Mouse (Mus musculus): Measurements from ENCODE around the gene Sgce. TPM values are rescaled to one million over a fixed set of nuclear protein-coding genes. Genes with fewer than 3 reads are reported as not detected.

Gene Sgce
- total and polyA plus RNA-seq, 2 experiments = 1.6 to 6.1 TPM

- H3K79me2 ChIP-seq (ENCODE audit: control insufficient read depth, insufficient read depth, low read length) = no peaks in the 10 kb centered on the region
- no peak overlapping the region for H3K4me3 ChIP-seq (ENCODE audit: insufficient read depth, low read depth, low read length)
- no peak overlapping the region for H3K9ac ChIP-seq (ENCODE audit: low read depth, low read length)
- no peaks in the 10 kb centered on the region for H3K27me3 ChIP-seq (ENCODE audit: control insufficient read depth, insufficient read depth, low read length)
- no peaks in the 10 kb centered on the region for H3K4me1 ChIP-seq (ENCODE audit: control insufficient read depth, insufficient read depth, low read length)
- no peaks in the 10 kb centered on the region for H3K36me3 ChIP-seq (ENCODE audit: control insufficient read depth, insufficient read depth, low read length)
- TF ChIP-seq CTCF (IDR thresholded peaks at IDR 0.05; ENCODE audit: low read depth, low read length) (no peak), POLR2A (IDR thresholded peaks at IDR 0.05; ENCODE audit: extremely low read depth, insufficient read depth, low read length) (no peak)
- no peak for DNase-seq (ENCODE audit: extremely low read depth, low read depth, low spot score)
- H3K27ac ChIP-seq (replicated peaks; ENCODE audit: insufficient read depth, low read depth, low read length) = no peak overlapping the region
- WGBS = 95% methylated on average over 1 of the region's 1 CpGs
These were observed 69.6 kb downstream of the Sgce start for GRCm38 (mm10) chr6:4677356-4677761.

GRCm38 (mm10) chr6:4665154-4665553, 81.9 kb downstream of the Sgce start:
- no peaks in the 10 kb centered on the region for H3K27me3 ChIP-seq (ENCODE audit: control insufficient read depth, insufficient read depth, low read length)
- H3K9ac ChIP-seq (ENCODE audit: low read depth, low read length) = no peak overlapping the region
- 87% methylated on average over 6 of the region's 6 CpGs for WGBS
- DNase-seq (ENCODE audit: extremely low read depth, low read depth, low spot score) = no peak
- TF ChIP-seq CTCF (IDR thresholded peaks at IDR 0.05; ENCODE audit: low read depth, low read length) (no peak), POLR2A (IDR thresholded peaks at IDR 0.05; ENCODE audit: extremely low read depth, insufficient read depth, low read length) (no peak)
- no peaks in the 10 kb centered on the region for H3K36me3 ChIP-seq (ENCODE audit: control insufficient read depth, insufficient read depth, low read length)
- no peaks in the 10 kb centered on the region for H3K79me2 ChIP-seq (ENCODE audit: control insufficient read depth, insufficient read depth, low read length)
- H3K4me1 ChIP-seq (ENCODE audit: control insufficient read depth, insufficient read depth, low read length) = no peaks in the 10 kb centered on the region
- H3K27ac ChIP-seq (replicated peaks; ENCODE audit: insufficient read depth, low read depth, low read length) = no peak overlapping the region
- no peak overlapping the region for H3K4me3 ChIP-seq (ENCODE audit: insufficient read depth, low read depth, low read length)

GRCm38 (mm10) chr6:4664313-4664712, 82.7 kb downstream of the Sgce start:
- Histone ChIP-seq H3K79me2 (ENCODE audit: control insufficient read depth, insufficient read depth, low read length) (no peaks in the 10 kb centered on the region), H3K27ac (replicated peaks; ENCODE audit: insufficient read depth, low read depth, low read length) (no peak overlapping the region), H3K4me1 (ENCODE audit: control insufficient read depth, insufficient read depth, low read length) (no peaks in the 10 kb centered on the region), H3K4me3 (ENCODE audit: insufficient read depth, low read depth, low read length) (no peak overlapping the region), H3K36me3 (ENCODE audit: control insufficient read depth, insufficient read depth, low read length) (no peaks in the 10 kb centered on the region), H3K9ac (ENCODE audit: low read depth, low read length) (no peak overlapping the region), H3K27me3 (ENCODE audit: control insufficient read depth, insufficient read depth, low read length) (no peaks in the 10 kb centered on the region)
- TF ChIP-seq CTCF (IDR thresholded peaks at IDR 0.05; ENCODE audit: low read depth, low read length) (no peak), POLR2A (IDR thresholded peaks at IDR 0.05; ENCODE audit: extremely low read depth, insufficient read depth, low read length) (no peak)
- WGBS = 81% methylated on average over 2 of the region's 2 CpGs
- no peak for DNase-seq (ENCODE audit: extremely low read depth, low read depth, low spot score)

- Histone ChIP-seq H3K36me3 (ENCODE audit: control insufficient read depth, insufficient read depth, low read length) (no peaks in the 10 kb centered on the region), H3K9ac (ENCODE audit: low read depth, low read length) (no peak overlapping the region)
- TF ChIP-seq CTCF (IDR thresholded peaks at IDR 0.05; ENCODE audit: low read depth, low read length) (no peak), POLR2A (IDR thresholded peaks at IDR 0.05; ENCODE audit: extremely low read depth, insufficient read depth, low read length) (no peak)
These were observed 83.5 kb downstream of the Sgce start for GRCm38 (mm10) chr6:4663516-4663915.

GRCm38 (mm10) chr6:4658861-4659260, 88.1 kb downstream of the Sgce start:
- TF ChIP-seq CTCF (IDR thresholded peaks at IDR 0.05; ENCODE audit: low read depth, low read length) (no peak), POLR2A (IDR thresholded peaks at IDR 0.05; ENCODE audit: extremely low read depth, insufficient read depth, low read length) (no peak)
- Histone ChIP-seq H3K9ac (ENCODE audit: low read depth, low read length) (no peak overlapping the region), H3K27me3 (ENCODE audit: control insufficient read depth, insufficient read depth, low read length) (no peaks in the 10 kb centered on the region), H3K36me3 (ENCODE audit: control insufficient read depth, insufficient read depth, low read length) (no peaks in the 10 kb centered on the region), H3K79me2 (ENCODE audit: control insufficient read depth, insufficient read depth, low read length) (no peaks in the 10 kb centered on the region), H3K4me3 (ENCODE audit: insufficient read depth, low read depth, low read length) (no peak overlapping the region), H3K4me1 (ENCODE audit: control insufficient read depth, insufficient read depth, low read length) (no peaks in the 10 kb centered on the region), H3K27ac (replicated peaks; ENCODE audit: insufficient read depth, low read depth, low read length) (no peak overlapping the region)
- 88% methylated on average over 13 of the region's 13 CpGs for WGBS
- no peak for DNase-seq (ENCODE audit: extremely low read depth, low read depth, low spot score)

More at GRCm38 (mm10) chr6:4663516-4663915, 83.5 kb downstream of the Sgce start:
- no peaks in the 10 kb centered on the region for H3K27me3 ChIP-seq (ENCODE audit: control insufficient read depth, insufficient read depth, low read length)
- 68% methylated on average over 2 of the region's 2 CpGs for WGBS
- DNase-seq (ENCODE audit: extremely low read depth, low read depth, low spot score) = no peak
- H3K4me1 ChIP-seq (ENCODE audit: control insufficient read depth, insufficient read depth, low read length) = no peaks in the 10 kb centered on the region
- H3K79me2 ChIP-seq (ENCODE audit: control insufficient read depth, insufficient read depth, low read length) = no peaks in the 10 kb centered on the region
- no peak overlapping the region for H3K4me3 ChIP-seq (ENCODE audit: insufficient read depth, low read depth, low read length)
- no peak overlapping the region for H3K27ac ChIP-seq (replicated peaks; ENCODE audit: insufficient read depth, low read depth, low read length)

- no peaks in the 10 kb centered on the region for H3K79me2 ChIP-seq (ENCODE audit: control insufficient read depth, insufficient read depth, low read length)
- DNase-seq (ENCODE audit: extremely low read depth, low read depth, low spot score) = no peak
- H3K4me1 ChIP-seq (ENCODE audit: control insufficient read depth, insufficient read depth, low read length) = no peaks in the 10 kb centered on the region
- WGBS = 93% methylated on average over 4 of the region's 4 CpGs
- TF ChIP-seq CTCF (IDR thresholded peaks at IDR 0.05; ENCODE audit: low read depth, low read length) = no peak
- TF ChIP-seq POLR2A (IDR thresholded peaks at IDR 0.05; ENCODE audit: extremely low read depth, insufficient read depth, low read length) = no peak
- no peaks in the 10 kb centered on the region for H3K36me3 ChIP-seq (ENCODE audit: control insufficient read depth, insufficient read depth, low read length)
- no peak overlapping the region for H3K4me3 ChIP-seq (ENCODE audit: insufficient read depth, low read depth, low read length)
- no peak overlapping the region for H3K9ac ChIP-seq (ENCODE audit: low read depth, low read length)
- no peaks in the 10 kb centered on the region for H3K27me3 ChIP-seq (ENCODE audit: control insufficient read depth, insufficient read depth, low read length)
- H3K27ac ChIP-seq (replicated peaks; ENCODE audit: insufficient read depth, low read depth, low read length) = no peak overlapping the region
These were observed 91.1 kb downstream of the Sgce start for GRCm38 (mm10) chr6:4655924-4656323.

All from liver, adult 2 months (tissue).